ENCODE assay signal across 20 mouse cellular contexts in the genomic region with DNA sequence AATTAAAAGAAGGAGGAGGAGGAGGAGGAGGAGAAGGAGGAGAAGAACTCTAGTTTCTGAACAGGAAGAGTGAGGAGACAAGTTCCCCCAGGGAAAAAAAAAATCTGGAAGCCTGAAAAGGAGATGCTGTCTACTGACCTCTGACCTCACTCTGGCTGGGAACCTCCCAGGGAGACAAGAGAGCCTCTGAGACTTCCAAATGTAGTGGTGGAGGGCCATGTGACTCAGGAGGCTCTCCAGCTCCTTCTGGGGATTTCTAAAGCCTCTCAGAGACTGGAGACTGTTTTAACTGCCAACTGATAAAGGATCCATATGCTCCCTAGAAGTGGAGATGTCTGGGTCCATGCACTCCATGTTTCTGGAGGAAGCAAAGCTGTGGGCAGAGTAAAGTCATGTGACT. TPM values are rescaled to one million over a fixed set of nuclear protein-coding genes. Genes with fewer than 3 reads are reported as not detected.
DNase-seq lines count a peak whose midpoint lies in the region; ATAC-seq lines count a peak whose summit lies in the region.
"Had no signal": no experiment of that assay in that cellular context is flagged by ENCODE, and none has a peak within 500 bp of the region (broad histone marks: within the 10 kb centered on the region; RNA-seq: fewer than 3 reads in every experiment).

No protein-coding gene starts in this region.

- H3K4me3 ChIP-seq in hindbrain, embryonic 10.5 days: no peak overlapping the region
- H3K4me3 ChIP-seq in hindbrain, embryonic 16.5 days (ENCODE audit: low read length): no peak overlapping the region
- no peak overlapping the region for H3K4me3 ChIP-seq in lung, embryonic 15.5 days
- no peak overlapping the region for H3K4me3 ChIP-seq in brown adipose tissue, adult 24 weeks (ENCODE audit: insufficient read depth, low read depth, low read length)
- H3K4me3 ChIP-seq: erythroblast, embryonic 14.5 days; heart, adult 2 months; hindbrain, embryonic 15.5 days; limb, embryonic 15.5 days; midbrain, embryonic 13.5 days had no signal

- H3K4me1 ChIP-seq in hindbrain, embryonic 10.5 days (replicated peaks): peaks cover 13% of the 10 kb centered on the region
- H3K4me1 ChIP-seq in hindbrain, embryonic 16.5 days (ENCODE audit: control insufficient read depth, insufficient read depth, low read depth, low read length): no peaks in the 10 kb centered on the region
- H3K4me1 ChIP-seq in lung, embryonic 15.5 days: 0 out of 2 replicates have a peak, but pooled peaks cover 4% of the 10 kb centered on the region
- H3K4me1 ChIP-seq in brown adipose tissue, adult 24 weeks (ENCODE audit: control insufficient read depth, insufficient read depth, insufficient read length, low read length): no peaks in the 10 kb centered on the region
- H3K4me1 ChIP-seq: hindbrain, embryonic 15.5 days; midbrain, embryonic 13.5 days had no signal

- H3K36me3 ChIP-seq in hindbrain, embryonic 10.5 days: no peaks in the 10 kb centered on the region
- H3K36me3 ChIP-seq in hindbrain, embryonic 16.5 days (ENCODE audit: control insufficient read depth, insufficient read depth, low read length): no peaks in the 10 kb centered on the region
- no peaks in the 10 kb centered on the region for H3K36me3 ChIP-seq in lung, embryonic 15.5 days
- H3K36me3 ChIP-seq: hindbrain, embryonic 15.5 days; limb, embryonic 15.5 days; midbrain, embryonic 13.5 days had no signal

- DNase-seq in hindbrain, embryonic 10.5 days (ENCODE audit: low spot score): peak; percentile 24
- no peak for DNase-seq in lung, adult 18-20 months
- DNase-seq in fibroblast of lung, adult 2 months (ENCODE audit: low read depth): peak; percentile 40
- no peak for DNase-seq in spleen, adult 18-20 months
- DNase-seq: cerebellum, adult 11-12 months; forebrain, postnatal 0 days; lung, postnatal 10 days; right cerebral cortex, postnatal 14 days; thymus, postnatal 36 days had no signal

- H3K27me3 ChIP-seq in hindbrain, embryonic 10.5 days (ENCODE audit: insufficient read depth, poor library complexity, severe bottlenecking): no peaks in the 10 kb centered on the region
- H3K27me3 ChIP-seq in hindbrain, embryonic 16.5 days (replicated peaks; ENCODE audit: control insufficient read depth, insufficient read depth, low read length): no peaks in the 10 kb centered on the region
- no peaks in the 10 kb centered on the region for H3K27me3 ChIP-seq in lung, embryonic 15.5 days
- H3K27me3 ChIP-seq: CH12.LX; hindbrain, embryonic 15.5 days; limb, embryonic 15.5 days; midbrain, embryonic 13.5 days; Patski had no signal

- ATAC-seq in hindbrain, embryonic 16.5 days: no peak
- peak; percentile 66; the same call in 1 of the 2 replicates for ATAC-seq in lung, embryonic 15.5 days (ENCODE audit: borderline replicate concordance, extremely low read depth, low FRiP score, low TSS enrichment)
- ATAC-seq in megakaryocyte-erythroid progenitor cell, adult 5-6 weeks (replicated peaks; ENCODE audit: low FRiP score, low TSS enrichment, poor library complexity, severe bottlenecking): no peak
- ATAC-seq: forebrain, postnatal 0 days; midbrain, embryonic 13.5 days; Patski had no signal

- H3K9me3 ChIP-seq in hindbrain, embryonic 10.5 days: no peaks in the 10 kb centered on the region
- no peaks in the 10 kb centered on the region for H3K9me3 ChIP-seq in hindbrain, embryonic 16.5 days (ENCODE audit: control insufficient read depth, low read length)
- no peaks in the 10 kb centered on the region for H3K9me3 ChIP-seq in lung, embryonic 15.5 days
- H3K9me3 ChIP-seq: hindbrain, embryonic 15.5 days; limb, embryonic 15.5 days had no signal

- H3K9ac ChIP-seq in hindbrain, embryonic 16.5 days (ENCODE audit: low read depth, low read length): no peak overlapping the region
- no peak overlapping the region for H3K9ac ChIP-seq in lung, embryonic 15.5 days
- H3K9ac ChIP-seq: forebrain, postnatal 0 days; hindbrain, embryonic 15.5 days; limb, embryonic 15.5 days; midbrain, embryonic 13.5 days had no signal

- 0 out of 2 replicates have a peak overlapping the region, but pooled peaks have one; percentile 45 for H3K27ac ChIP-seq in hindbrain, embryonic 10.5 days
- no peak overlapping the region for H3K27ac ChIP-seq in hindbrain, embryonic 16.5 days (ENCODE audit: low read depth, low read length)
- H3K27ac ChIP-seq in lung, embryonic 15.5 days: peak overlapping the region; percentile 50; the same call in 1 of the 2 replicates
- peak overlapping the region; percentile 36; the same call in 1 of the 2 replicates for H3K27ac ChIP-seq in brown adipose tissue, adult 24 weeks (replicated peaks; ENCODE audit: low read depth, low read length)
- H3K27ac ChIP-seq: heart, adult 2 months; hindbrain, embryonic 15.5 days; limb, embryonic 15.5 days; midbrain, embryonic 13.5 days had no signal

- no peak overlapping the region for H3K4me2 ChIP-seq in hindbrain, embryonic 16.5 days (ENCODE audit: low read length)
- H3K4me2 ChIP-seq in lung, embryonic 15.5 days: no peak overlapping the region
- H3K4me2 ChIP-seq: hindbrain, embryonic 15.5 days; limb, embryonic 15.5 days; midbrain, embryonic 13.5 days had no signal

RNA-seq across cellular contexts. Expression of a gene that starts 6.4 kb away (rescaled TPM):
- polyA plus RNA-seq in hindbrain, embryonic 10.5 days (2016; fragmentation: Nextera tagmentation; extraction: Ambion mirVana): 131 and 133 TPM in 2 replicates
- 71.8 and 89.7 TPM in 2 replicates for polyA plus RNA-seq in hindbrain, embryonic 16.5 days (2015; fragmentation: Nextera tagmentation; extraction: Ambion mirVana)
- 96.6 and 105 TPM in 2 replicates for polyA plus RNA-seq in lung, embryonic 15.5 days (2015; fragmentation: Nextera tagmentation; extraction: Ambion mirVana)
- 47.3 and 49.3 TPM in 2 replicates for polyA plus RNA-seq in brown adipose tissue, adult 24 weeks (2012; ENCODE audit: insufficient read depth, insufficient read length, missing spikeins)
- 123 TPM in 2 replicates for total RNA-seq in megakaryocyte-erythroid progenitor cell, adult 5-6 weeks (2014; fragmentation: Nextera tagmentation)
- total RNA-seq in megakaryocyte-erythroid progenitor cell, adult 5-6 weeks (2017): 79.5 and 95.0 TPM in 2 replicates

RNA-seq across cellular contexts. Expression of a gene that starts 18.2 kb away (rescaled TPM):
- polyA plus RNA-seq in hindbrain, embryonic 10.5 days (2016; fragmentation: Nextera tagmentation; extraction: Ambion mirVana): 723 and 795 TPM in 2 replicates
- 356 and 408 TPM in 2 replicates for polyA plus RNA-seq in hindbrain, embryonic 16.5 days (2015; fragmentation: Nextera tagmentation; extraction: Ambion mirVana)
- 633 and 642 TPM in 2 replicates for polyA plus RNA-seq in lung, embryonic 15.5 days (2015; fragmentation: Nextera tagmentation; extraction: Ambion mirVana)
- polyA plus RNA-seq in brown adipose tissue, adult 24 weeks (2012; ENCODE audit: insufficient read depth, insufficient read length, missing spikeins): 105 and 132 TPM in 2 replicates
- total RNA-seq in megakaryocyte-erythroid progenitor cell, adult 5-6 weeks (2014; fragmentation: Nextera tagmentation): 501 and 513 TPM in 2 replicates
- 747 and 1,154 TPM in 2 replicates for total RNA-seq in megakaryocyte-erythroid progenitor cell, adult 5-6 weeks (2017)

Comparison
In these comparisons a context has a peak if more than half of its experiments do, and no peak if none do; other contexts are left out.
1. DNase-seq: peak in hindbrain, embryonic 10.5 days (single experiment) and fibroblast of lung, adult 2 months (single experiment); none in lung, adult 18-20 months (0 of 2) and spleen, adult 18-20 months (0 of 2).